26 mouse cellular contexts compared by ENCODE assay signal in the genomic region with DNA sequence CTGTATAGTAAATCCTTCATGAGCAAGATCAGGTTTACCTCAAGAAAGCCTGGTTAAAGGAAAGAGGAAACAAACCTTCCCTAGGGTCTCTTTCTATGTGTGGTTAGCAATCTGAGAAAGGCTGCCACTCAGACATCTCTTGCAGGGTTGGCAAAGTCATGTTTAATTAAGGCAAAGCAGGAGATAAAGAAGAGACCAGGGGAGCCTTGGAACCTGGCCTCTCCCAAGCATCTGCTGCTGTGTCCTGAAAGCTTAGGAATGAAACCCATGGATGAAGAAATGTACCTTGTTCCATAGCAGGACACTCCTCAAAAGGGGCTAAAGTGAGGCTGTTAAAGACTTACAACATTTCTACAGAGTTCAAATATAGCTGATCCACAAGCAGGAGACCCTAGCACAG. TPM values are rescaled to one million over a fixed set of nuclear protein-coding genes. Genes with fewer than 3 reads are reported as not detected.
A peak's percentile ranks its signal among the peaks of the same experiment; 100 is the strongest.
DNase-seq lines count a peak whose midpoint lies in the region; ATAC-seq and TF ChIP-seq lines count a peak whose summit lies in the region.
"Had no signal": no experiment of that assay in that cellular context is flagged by ENCODE, and none has a peak within 500 bp of the region (broad histone marks: within the 10 kb centered on the region; RNA-seq: fewer than 3 reads in every experiment).

No protein-coding gene starts in this region.

- TF ChIP-seq CTCF in cerebellum, adult 2 months (IDR thresholded peaks at IDR 0.05; ENCODE audit: borderline replicate concordance, insufficient read depth, low read depth, low read length) = no peak

- H3K4me2 ChIP-seq in liver, embryonic 13.5 days = no peak overlapping the region
- H3K4me2 ChIP-seq: embryonic facial prominence, embryonic 13.5 days; forebrain, embryonic 15.5 days; hindbrain, embryonic 15.5 days; lung, embryonic 15.5 days; midbrain, embryonic 13.5 days; neural tube, embryonic 13.5 days; stomach, embryonic 15.5 days had no signal

- TF ChIP-seq POLR2A in cerebellum, adult 2 months (IDR thresholded peaks at IDR 0.05; ENCODE audit: borderline replicate concordance, insufficient read depth, low read length) = no peak

- no peaks in the 10 kb centered on the region for H3K9me3 ChIP-seq in liver, embryonic 13.5 days (replicated peaks)
- H3K9me3 ChIP-seq in limb, embryonic 10.5 days (replicated peaks) = no peaks in the 10 kb centered on the region
- H3K9me3 ChIP-seq: embryonic facial prominence, embryonic 13.5 days; forebrain, embryonic 10.5 days; forebrain, embryonic 15.5 days; hindbrain, embryonic 10.5 days; hindbrain, embryonic 15.5 days; lung, embryonic 15.5 days; midbrain, embryonic 13.5 days; neural tube, embryonic 13.5 days; stomach, embryonic 15.5 days had no signal

- H3K36me3 ChIP-seq in liver, embryonic 13.5 days = peaks cover 76% of the 10 kb centered on the region
- peaks cover 51% of the 10 kb centered on the region for H3K36me3 ChIP-seq in limb, embryonic 10.5 days
- H3K36me3 ChIP-seq: stomach, embryonic 15.5 days had no signal

- peaks cover 79% of the 10 kb centered on the region for H3K4me1 ChIP-seq in liver, embryonic 13.5 days (replicated peaks)
- peaks cover 23% of the 10 kb centered on the region; the same call in 1 of the 2 replicates for H3K4me1 ChIP-seq in cerebellum, adult 2 months (ENCODE audit: control insufficient read depth, insufficient read depth, low read length)
- H3K4me1 ChIP-seq in limb, embryonic 10.5 days = peaks cover 5% of the 10 kb centered on the region
- H3K4me1 ChIP-seq: forebrain, embryonic 15.5 days; hindbrain, embryonic 10.5 days; hindbrain, embryonic 15.5 days; midbrain, embryonic 13.5 days; neural tube, embryonic 13.5 days; stomach, embryonic 15.5 days had no signal

- H3K4me3 ChIP-seq in liver, embryonic 13.5 days (replicated peaks) = no peak overlapping the region
- no peak overlapping the region for H3K4me3 ChIP-seq in cerebellum, adult 2 months (replicated peaks; ENCODE audit: insufficient read depth, low read depth, low read length)
- no peak overlapping the region for H3K4me3 ChIP-seq in limb, embryonic 10.5 days
- H3K4me3 ChIP-seq: embryonic facial prominence, embryonic 13.5 days; forebrain, embryonic 10.5 days; forebrain, embryonic 15.5 days; gastrocnemius, adult 2 months; hindbrain, embryonic 10.5 days; hindbrain, embryonic 15.5 days; lung, embryonic 15.5 days; midbrain, embryonic 13.5 days; neural tube, embryonic 13.5 days; stomach, embryonic 15.5 days had no signal

- peak overlapping the region; percentile 9; the same call in 1 of the 2 replicates for H3K9ac ChIP-seq in liver, embryonic 13.5 days
- H3K9ac ChIP-seq: embryonic facial prominence, embryonic 13.5 days; forebrain, embryonic 15.5 days; hindbrain, embryonic 15.5 days; lung, embryonic 15.5 days; midbrain, embryonic 13.5 days; neural tube, embryonic 13.5 days; stomach, embryonic 15.5 days had no signal

- H3K27ac ChIP-seq in liver, embryonic 13.5 days = no peak overlapping the region
- H3K27ac ChIP-seq in cerebellum, adult 2 months (ENCODE audit: insufficient read depth, low read length) = peak overlapping the region; percentile 54
- H3K27ac ChIP-seq in limb, embryonic 10.5 days = no peak overlapping the region
- H3K27ac ChIP-seq: embryonic facial prominence, embryonic 13.5 days; forebrain, embryonic 10.5 days; forebrain, embryonic 15.5 days; gastrocnemius, adult 2 months; hindbrain, embryonic 10.5 days; hindbrain, embryonic 15.5 days; lung, embryonic 15.5 days; midbrain, embryonic 13.5 days; neural tube, embryonic 13.5 days; stomach, embryonic 15.5 days had no signal

- no peak for ATAC-seq in liver, embryonic 13.5 days (ENCODE audit: low read depth)
- ATAC-seq in activated CD4-positive, CD25-positive, alpha-beta regulatory T cell, adult 4 months = no peak
- ATAC-seq: forebrain, embryonic 15.5 days; inflammation-experienced regulatory T-cells, adult 6 months; midbrain, embryonic 13.5 days had no signal

- no peaks in the 10 kb centered on the region for H3K27me3 ChIP-seq in liver, embryonic 13.5 days
- no peaks in the 10 kb centered on the region for H3K27me3 ChIP-seq in cerebellum, adult 2 months (ENCODE audit: control insufficient read depth, insufficient read depth, low read length)
- no peaks in the 10 kb centered on the region for H3K27me3 ChIP-seq in limb, embryonic 10.5 days (ENCODE audit: low read depth, poor library complexity, severe bottlenecking)
- H3K27me3 ChIP-seq: embryonic facial prominence, embryonic 13.5 days; forebrain, embryonic 15.5 days; hindbrain, embryonic 15.5 days; lung, embryonic 15.5 days; midbrain, embryonic 13.5 days; neural tube, embryonic 13.5 days; stomach, embryonic 15.5 days had no signal

- DNase-seq in liver, embryonic 13.5 days = no peak
- no peak for DNase-seq in liver
- peak in 1 of 2 experiments; percentile 53 for DNase-seq in cerebellum, adult 2 months
- peak; percentile 45 to 48 for DNase-seq in cerebellum, postnatal 10 days
- peak; percentile 2 for DNase-seq in limb, embryonic 10.5 days (ENCODE audit: low spot score)
- no peak for DNase-seq in kidney, adult 9 months
- DNase-seq: adrenal gland, adult 2 months; adrenal gland, postnatal 36 days; B cell, adult 2 months; gastrocnemius, adult 2 months; gastrocnemius, postnatal 36 days; heart, postnatal 14 days; kidney, adult 11 months; kidney, postnatal 36 days; thymus, postnatal 25 days had no signal

RNA-seq across cellular contexts. Expression of a gene that starts 11.3 kb away (rescaled TPM):
- 26.7 and 35.1 TPM in 2 replicates for polyA plus RNA-seq in liver, embryonic 13.5 days (2015; fragmentation: Nextera tagmentation; extraction: Ambion mirVana)
- 79.6 and 86.3 TPM in 2 replicates for polyA plus RNA-seq in cerebellum, adult 2 months (2012; rRNA removed)
- polyA plus RNA-seq in limb, embryonic 10.5 days (2016; fragmentation: Nextera tagmentation; extraction: Ambion mirVana) = 30.5 and 32.4 TPM in 2 replicates
- 10 to 100 TPM; 15.1 to 15.2 TPM for polyA plus RNA-seq in activated CD4-positive, CD25-positive, alpha-beta regulatory T cell, adult 4 months (2017; shearing (Covaris generic))

Comparison
In these comparisons a context has a peak if more than half of its experiments do, and no peak if none do; other contexts are left out.
1. DNase-seq: peak in cerebellum, postnatal 10 days (2 of 2) and limb, embryonic 10.5 days (single experiment); none in liver, embryonic 13.5 days (single experiment), liver (single experiment) and kidney, adult 9 months (single experiment).